Mouse (Mus musculus) limb, embryonic 11.5 days (tissue): ENCODE measurements around the gene Ackr4. TPM values are rescaled to one million over a fixed set of nuclear protein-coding genes. Genes with fewer than 3 reads are reported as not detected.

Source experiments
- ATAC-seq: fragments of 200-750 bp; cut with Nextera tagmentation; 2 replicates; pipeline ENCODE4 v1.8.0; 2017; ENCODE audit warnings: low read depth; ENCODE audit not compliant: insufficient number of reproducible peaks, low FRiP score, low TSS enrichment
- DNase-seq: peaks from one replicate; pipeline ENCODE4 v3.0.0-alpha.2; 2015; ENCODE audit warnings: low spot score
- H3K27ac ChIP-seq: fragments of 300-500 bp; sonication (generic); replicated peaks from 2 replicates; pipeline ENCODE4 v1.5.1; 2014; ENCODE audit warnings: low read depth, mild to moderate bottlenecking, low read length
- H3K27me3 ChIP-seq: fragments of 300-500 bp; sonication (generic); 2 replicates; pipeline ENCODE4 v1.6.1; 2014; ENCODE audit warnings: mild to moderate bottlenecking, low read length, mixed read lengths; ENCODE audit not compliant: control insufficient read depth, insufficient read depth
- H3K36me3 ChIP-seq: fragments of 300-500 bp; sonication (generic); 2 replicates; pipeline ENCODE4 v1.6.1; 2014; ENCODE audit warnings: mild to moderate bottlenecking, low read length, moderate library complexity, mixed read lengths; ENCODE audit not compliant: control insufficient read depth, insufficient read depth
- H3K4me1 ChIP-seq: fragments of 300-500 bp; sonication (generic); 2 replicates; pipeline ENCODE4 v1.6.1; 2014; ENCODE audit warnings: low read length, mixed read lengths; ENCODE audit not compliant: control insufficient read depth, insufficient read depth
- H3K4me2 ChIP-seq: fragments of 300-500 bp; sonication (generic); 2 replicates; pipeline ENCODE4 v1.6.1; 2014; ENCODE audit warnings: low read depth, mild to moderate bottlenecking, moderate library complexity; ENCODE audit not compliant: severe bottlenecking
- H3K4me3 ChIP-seq: fragments of 300-500 bp; sonication (generic); 2 replicates; pipeline ENCODE4 v1.5.1; 2014; ENCODE audit warnings: low read depth, low read length
- H3K9ac ChIP-seq: fragments of 300-500 bp; sonication (generic); 2 replicates; pipeline ENCODE4 v1.6.1; 2014; ENCODE audit warnings: mild to moderate bottlenecking, low read length
- H3K9me3 ChIP-seq: fragments of 300-500 bp; sonication (generic); 2 replicates; pipeline ENCODE4 v1.6.1; 2016; ENCODE audit warnings: low read length; ENCODE audit not compliant: control insufficient read depth
- WGBS: fragments of 180-500 bp; shearing (Covaris S2); extraction: QIAGEN DNeasy Blood & Tissue Kit; methylation state at CpG from one replicate; pipeline ENCODE4 v1.1.7; 2014; 5-methylcytosine and 5-hydroxymethylcytosine counted together
- polyA plus RNA-seq: library from polyadenylated mRNA; unstranded; fragments of >200 nt; fragmentation: Nextera tagmentation; extraction: Ambion mirVana; gene quantifications from 2 replicates; pipeline ENCODE4 v1.2.1, GENCODE M21; 2014

Ackr4 gene
- polyA plus RNA-seq, 1 experiment from 2014 or later, result 0.67 TPM

GRCm38 (mm10) chr9:104102301-104102700, 24.4 kb downstream of the Ackr4 start:
- H3K9me3 ChIP-seq, result no peaks in the 10 kb centered on the region
- H3K27ac ChIP-seq, result no peak overlapping the region
- DNase-seq (no peak), ATAC-seq (no peak)
- no peak overlapping the region for H3K4me3 ChIP-seq
- WGBS, result 43% methylated on average over 6 of the region's 6 CpGs
- H3K4me1 ChIP-seq, result no peaks in the 10 kb centered on the region
- H3K9ac ChIP-seq, result no peak overlapping the region
- no peaks in the 10 kb centered on the region for H3K36me3 ChIP-seq
- no peaks in the 10 kb centered on the region for H3K27me3 ChIP-seq
- no peak overlapping the region for H3K4me2 ChIP-seq

DNA sequence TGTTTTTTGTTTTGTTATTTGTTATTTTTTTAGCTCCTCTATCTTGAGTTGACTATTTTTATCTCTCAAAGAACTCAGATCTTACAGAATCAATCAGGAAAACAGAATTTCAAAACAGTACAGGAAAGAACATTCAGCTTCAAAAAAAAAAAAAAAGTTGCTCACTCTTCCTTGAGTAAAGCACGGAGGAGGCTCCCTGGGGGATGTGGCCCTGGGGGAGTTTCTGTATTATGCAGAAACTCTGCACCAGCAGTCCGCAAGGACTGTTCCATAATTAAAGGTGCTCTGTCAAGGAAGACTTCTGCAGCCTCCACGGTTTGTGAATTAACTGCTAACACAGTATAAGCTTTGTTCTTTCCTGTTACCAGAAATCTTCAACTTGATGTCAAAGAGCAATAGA, 25.3 kb downstream of the Ackr4 start:
- Histone ChIP-seq H3K36me3 (no peaks in the 10 kb centered on the region), H3K4me2 (no peak overlapping the region), H3K9ac (no peak overlapping the region), H3K4me3 (no peak overlapping the region), H3K4me1 (no peaks in the 10 kb centered on the region), H3K27ac (no peak overlapping the region), H3K9me3 (no peaks in the 10 kb centered on the region), H3K27me3 (no peaks in the 10 kb centered on the region)
- 54% methylated on average over 3 of the region's 3 CpGs for WGBS
- ATAC-seq (no peak), DNase-seq (no peak)

DNA sequence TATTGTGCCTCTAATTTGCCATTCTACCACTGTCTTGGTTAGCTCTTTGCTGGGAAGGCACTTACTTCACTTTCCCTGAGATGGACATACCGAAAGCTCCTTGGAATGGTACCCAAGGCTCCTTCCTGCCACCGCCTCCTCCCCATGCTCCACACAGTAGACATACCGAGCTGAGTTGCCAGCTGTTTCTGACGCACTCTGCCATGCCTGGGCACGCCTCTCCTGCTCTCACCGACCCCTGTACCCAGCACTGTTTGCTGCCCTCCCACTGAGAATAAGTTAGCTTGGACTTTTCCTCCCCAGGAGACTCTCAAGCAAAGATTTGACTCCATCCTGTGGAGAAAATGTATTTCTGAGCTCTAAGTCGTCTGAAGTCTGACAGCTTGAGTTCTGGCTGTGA, 25.9 kb downstream of the Ackr4 start:
- H3K27me3 ChIP-seq, result no peaks in the 10 kb centered on the region
- no peaks in the 10 kb centered on the region for H3K4me1 ChIP-seq
- H3K9me3 ChIP-seq, result no peaks in the 10 kb centered on the region
- no peak overlapping the region for H3K4me3 ChIP-seq
- no peak for DNase-seq
- H3K9ac ChIP-seq, result no peak overlapping the region
- H3K36me3 ChIP-seq, result no peaks in the 10 kb centered on the region
- no peak for ATAC-seq
- H3K4me2 ChIP-seq, result no peak overlapping the region
- 53% methylated on average over 7 of the region's 7 CpGs for WGBS
- no peak overlapping the region for H3K27ac ChIP-seq

DNA sequence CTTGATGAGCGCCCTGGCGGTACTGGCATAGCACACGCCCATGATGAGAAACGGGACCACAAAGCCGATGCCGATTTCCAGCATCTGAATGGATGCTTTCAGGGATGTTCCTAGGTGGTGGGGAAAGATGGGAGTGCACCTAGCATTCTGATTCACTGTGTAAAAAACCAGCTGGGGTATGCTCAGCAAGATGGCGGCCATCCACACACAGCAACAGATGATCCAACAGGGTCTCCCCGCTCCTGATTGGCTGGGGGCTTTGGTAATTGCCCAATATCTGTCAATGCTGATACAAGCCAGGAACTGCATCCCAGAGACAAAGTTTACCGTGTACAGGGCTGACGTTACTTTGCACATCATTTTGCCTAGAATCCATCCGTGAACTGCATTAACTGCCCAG, 27.7 kb downstream of the Ackr4 start:
- H3K9ac ChIP-seq, result no peak overlapping the region
- H3K4me2 ChIP-seq, result no peak overlapping the region
- no peak for DNase-seq
- H3K4me3 ChIP-seq, result no peak overlapping the region
- no peaks in the 10 kb centered on the region for H3K27me3 ChIP-seq
- no peak overlapping the region for H3K27ac ChIP-seq
- ATAC-seq, result no peak
- no peaks in the 10 kb centered on the region for H3K4me1 ChIP-seq
- 88% methylated on average over 11 of the region's 11 CpGs for WGBS
- H3K9me3 ChIP-seq, result no peaks in the 10 kb centered on the region
- no peaks in the 10 kb centered on the region for H3K36me3 ChIP-seq

- H3K9ac ChIP-seq, result no peak overlapping the region
- no peak overlapping the region for H3K4me2 ChIP-seq
- DNase-seq (no peak), ATAC-seq (no peak)
- WGBS, result 73% methylated on average over 5 of the region's 5 CpGs
- H3K4me3 ChIP-seq, result no peak overlapping the region
- H3K36me3 ChIP-seq, result no peaks in the 10 kb centered on the region
- H3K9me3 ChIP-seq, result no peaks in the 10 kb centered on the region
- H3K27me3 ChIP-seq, result no peaks in the 10 kb centered on the region
- no peaks in the 10 kb centered on the region for H3K4me1 ChIP-seq
- no peak overlapping the region for H3K27ac ChIP-seq
Observed at GRCm38 (mm10) chr9:104098256-104098655, 28.5 kb downstream of the Ackr4 start.

DNA sequence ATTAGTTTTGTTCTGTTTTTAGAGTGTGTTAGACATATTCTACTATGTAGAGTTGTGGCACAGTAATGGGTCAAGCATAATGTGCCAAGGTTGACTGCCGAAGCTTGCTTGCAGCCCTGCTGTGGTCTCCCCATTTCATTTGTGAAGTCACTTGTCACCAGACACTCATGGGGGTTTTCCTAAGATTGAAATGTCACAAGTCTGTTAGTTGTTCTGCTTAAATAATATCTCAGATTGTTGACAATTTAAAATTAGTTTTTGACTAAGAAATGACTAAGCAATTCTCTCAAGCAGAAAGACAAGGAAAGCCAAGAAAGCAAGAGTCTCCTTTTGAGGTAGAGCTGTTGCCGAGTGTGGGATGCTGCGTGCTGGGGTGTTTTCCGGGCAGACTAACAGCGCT, 33.8 kb downstream of the Ackr4 start:
- no peak overlapping the region for H3K4me2 ChIP-seq
- H3K9ac ChIP-seq, result no peak overlapping the region
- H3K4me1 ChIP-seq, result no peaks in the 10 kb centered on the region
- H3K4me3 ChIP-seq, result no peak overlapping the region
- no peaks in the 10 kb centered on the region for H3K36me3 ChIP-seq
- no peak for ATAC-seq
- no peaks in the 10 kb centered on the region for H3K27me3 ChIP-seq
- no peak for DNase-seq
- H3K9me3 ChIP-seq, result no peaks in the 10 kb centered on the region
- no peak overlapping the region for H3K27ac ChIP-seq
- 93% methylated on average over 5 of the region's 5 CpGs for WGBS

- Histone ChIP-seq H3K4me3 (no peak overlapping the region), H3K4me2 (no peak overlapping the region), H3K27ac (no peak overlapping the region), H3K27me3 (no peaks in the 10 kb centered on the region), H3K4me1 (no peaks in the 10 kb centered on the region), H3K36me3 (no peaks in the 10 kb centered on the region), H3K9me3 (no peaks in the 10 kb centered on the region), H3K9ac (no peak overlapping the region)
- 87% methylated on average over 8 of the region's 8 CpGs for WGBS
- no peak for ATAC-seq
- no peak for DNase-seq
Observed at GRCm38 (mm10) chr9:104088555-104088954, 38.2 kb downstream of the Ackr4 start.

GRCm38 (mm10) chr9:104085730-104086429, 40.9 kb downstream of the Ackr4 start:
- Histone ChIP-seq H3K27ac (no peak overlapping the region), H3K36me3 (no peaks in the 10 kb centered on the region), H3K4me1 (no peaks in the 10 kb centered on the region), H3K4me2 (no peak overlapping the region), H3K4me3 (no peak overlapping the region), H3K27me3 (no peaks in the 10 kb centered on the region), H3K9ac (no peak overlapping the region), H3K9me3 (no peaks in the 10 kb centered on the region)
- WGBS, result 45% methylated on average over 4 of the region's 4 CpGs
- ATAC-seq, result no peak
- no peak for DNase-seq

DNA sequence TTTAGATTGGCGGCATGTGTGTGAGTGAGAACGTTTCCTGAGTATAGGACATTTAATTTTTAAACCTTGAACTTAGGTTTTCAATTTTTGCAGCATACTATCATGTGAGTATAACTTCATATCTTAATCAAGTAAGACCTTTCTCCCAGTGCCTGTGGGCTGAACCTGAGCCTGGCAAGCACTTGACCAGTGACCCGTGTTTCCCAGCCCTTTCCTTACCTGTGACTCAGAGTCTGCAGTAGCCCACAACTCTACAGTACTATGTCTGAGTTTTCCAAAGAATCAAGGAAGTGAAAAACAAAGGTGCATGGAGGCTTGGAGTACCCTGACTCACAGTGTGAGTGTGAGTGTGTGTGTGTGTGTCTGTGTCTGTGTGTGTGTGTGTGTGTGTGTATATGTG, 46.7 kb downstream of the Ackr4 start:
- H3K4me3 ChIP-seq, result no peak overlapping the region
- whole genome bisulfite sequencing, result 77% methylated on average over 3 of the region's 3 CpGs
- H3K36me3 ChIP-seq, result no peaks in the 10 kb centered on the region
- no peak overlapping the region for H3K27ac ChIP-seq
- no peaks in the 10 kb centered on the region for H3K27me3 ChIP-seq
- DNase-seq (no peak), ATAC-seq (no peak)
- H3K4me1 ChIP-seq, result no peaks in the 10 kb centered on the region
- H3K4me2 ChIP-seq, result no peak overlapping the region
- H3K9me3 ChIP-seq, result no peaks in the 10 kb centered on the region
- no peak overlapping the region for H3K9ac ChIP-seq
